Mouse (Mus musculus): ENCODE measurements around the gene Jade1. TPM values are rescaled to one million over a fixed set of nuclear protein-coding genes. Genes with fewer than 3 reads are reported as not detected.

The Jade1 gene
- total RNA-seq, 1 experiment from 2014 or later, result 56.5 TPM

GRCm38 (mm10) chr3:41599806-41600589, 44.5 kb downstream of the Jade1 start:
- DNase-seq, result peak; percentile 54

- DNase-seq, result no peak
Observed at GRCm38 (mm10) chr3:41601226-41602020, 45.9 kb downstream of the Jade1 start.

GRCm38 (mm10) chr3:41602933-41603332, 47.4 kb downstream of the Jade1 start:
- DNase-seq, result no peak

- DNase-seq, result no peak
Observed at GRCm38 (mm10) chr3:41603470-41604019, 48.0 kb downstream of the Jade1 start.

GRCm38 (mm10) chr3:41604629-41605321, 49.2 kb downstream of the Jade1 start:
- DNase-seq, result no peak

GRCm38 (mm10) chr3:41605601-41606329, 50.2 kb downstream of the Jade1 start:
- DNase-seq, result no peak

- DNase-seq, result no peak
Observed at GRCm38 (mm10) chr3:41606330-41606664, 50.8 kb downstream of the Jade1 start.

GRCm38 (mm10) chr3:41607050-41607449, 51.5 kb downstream of the Jade1 start:
- no peak for DNase-seq

GRCm38 (mm10) chr3:41607467-41607866, 51.9 kb downstream of the Jade1 start:
- DNase-seq, result no peak

- DNase-seq, result no peak
Observed at GRCm38 (mm10) chr3:41609071-41609470, 53.5 kb downstream of the Jade1 start.

- DNase-seq, result no peak
Observed at GRCm38 (mm10) chr3:41612211-41612610, 56.7 kb downstream of the Jade1 start.

GRCm38 (mm10) chr3:41613706-41614105, 58.2 kb downstream of the Jade1 start:
- DNase-seq, result no peak

GRCm38 (mm10) chr3:41614230-41614985, 58.9 kb downstream of the Jade1 start:
- DNase-seq, result no peak

GRCm38 (mm10) chr3:41618036-41618435, 62.5 kb downstream of the Jade1 start:
- DNase-seq, result no peak

GRCm38 (mm10) chr3:41618488-41618887, 63.0 kb downstream of the Jade1 start:
- no peak for DNase-seq

GRCm38 (mm10) chr3:41620971-41621370, 65.4 kb downstream of the Jade1 start:
- no peak for DNase-seq

- DNase-seq, result no peak
Observed at GRCm38 (mm10) chr3:41655642-41656041, 100.1 kb downstream of the Jade1 start.

Data from adrenal gland, postnatal 25 days (tissue).